Mouse (Mus musculus) bone marrow macrophage, adult 2 months (primary cell): Measurements from ENCODE around the gene Zfp52.

ENCODE experiments used
- CTCF ChIP-seq: IDR thresholded peaks from 2 replicates; pipeline ENCODE4 v1.5.1; 2012; ENCODE audit warnings: low read depth, mild to moderate bottlenecking, low read length, moderate library complexity
- POLR2A ChIP-seq: IDR thresholded peaks from 2 replicates; pipeline ENCODE4 v1.6.1; 2012; ENCODE audit warnings: mild to moderate bottlenecking, low read depth, low read length, borderline replicate concordance

DNA sequence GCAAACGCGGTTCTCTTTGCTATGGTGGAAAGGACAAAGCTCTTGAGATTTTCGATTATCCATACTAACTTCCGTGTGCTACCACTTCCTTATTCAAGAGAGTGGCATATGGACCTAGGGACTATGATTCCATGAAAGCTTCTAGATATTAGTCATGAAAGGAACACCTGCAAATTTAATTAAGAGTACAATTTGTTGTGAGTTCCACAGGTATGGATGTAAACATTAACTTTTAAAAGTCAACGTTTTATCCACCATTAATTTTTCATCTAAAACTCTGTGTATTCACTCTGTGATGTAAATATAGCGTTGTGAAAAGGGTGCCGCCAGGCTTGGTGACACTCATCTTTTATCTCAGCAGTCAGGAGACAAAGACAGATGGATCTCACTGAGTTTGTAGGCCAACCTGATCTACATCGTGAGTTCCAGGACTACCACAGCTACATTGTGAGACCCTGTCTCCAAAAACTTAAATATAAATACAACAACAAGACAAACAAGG lies 45.8 kb upstream of the Zfp52 start:
- TF ChIP-seq CTCF (no peak), POLR2A (no peak)
